Mouse (Mus musculus): ENCODE measurements around the gene Kat7. TPM values are rescaled to one million over a fixed set of nuclear protein-coding genes. Genes with fewer than 3 reads are reported as not detected.

Kat7 gene
- total and polyA plus RNA-seq, 2 experiments from 2014 or later = 29.9 to 54.7 TPM

DNA sequence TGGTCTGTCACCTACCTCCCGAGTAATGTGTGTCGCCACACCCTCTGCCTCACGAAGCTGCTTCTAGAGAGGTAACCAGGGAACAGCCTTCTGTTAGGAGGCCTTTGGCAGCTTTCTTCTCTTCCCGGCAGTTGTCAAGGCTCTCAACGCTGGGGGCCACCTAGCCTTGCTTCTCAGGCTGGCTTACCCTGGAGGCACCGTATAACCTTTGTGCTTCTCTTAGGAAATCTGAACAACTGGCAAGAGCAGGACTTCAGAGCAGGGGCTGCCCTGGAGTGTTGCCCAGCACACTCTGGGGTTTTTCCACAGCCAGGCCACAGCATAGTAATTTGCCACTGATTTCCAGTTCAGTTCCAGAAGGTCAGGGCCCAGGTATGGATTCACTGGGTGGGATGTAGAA lies 40.2 kb upstream of the Kat7 start:
- Histone ChIP-seq H3K36me3 (replicated peaks; ENCODE audit: control insufficient read depth, insufficient read depth, low read length) (peaks cover 8% of the 10 kb centered on the region; the same call in 1 of the 2 replicates), H3K27ac (ENCODE audit: low read depth) (no peak overlapping the region), H3K27me3 (ENCODE audit: control insufficient read depth, insufficient read depth, low read length) (no peaks in the 10 kb centered on the region), H3K4me1 (ENCODE audit: control insufficient read depth, insufficient read depth) (peaks cover 6% of the 10 kb centered on the region; the same call in 1 of the 2 replicates), H3K4me3 (ENCODE audit: low read depth, low read length) (no peak overlapping the region), H3K4me2 (ENCODE audit: low read depth, low read length) (no peak overlapping the region), H3K9ac (replicated peaks; ENCODE audit: low read depth, low read length) (no peak overlapping the region; the same call in none of the 2 replicates), H3K9me3 (replicated peaks; ENCODE audit: control insufficient read depth, low read length) (no peaks in the 10 kb centered on the region)
- no peak for ATAC-seq (ENCODE audit: insufficient read depth, low read depth)
- 56% methylated on average over 6 of the region's 6 CpGs for WGBS
- DNase-seq (ENCODE audit: low spot score) = no peak
- TF ChIP-seq CTCF (IDR thresholded peaks at IDR 0.05; ENCODE audit: low read depth) (no peak), EP300 (IDR thresholded peaks at IDR 0.05; ENCODE audit: low read depth) (no peak)

GRCm38 (mm10) chr11:95344181-95344580 lies 34.1 kb upstream of the Kat7 start:
- H3K4me1 ChIP-seq (ENCODE audit: control insufficient read depth, insufficient read depth) = 0 out of 2 replicates have a peak, but pooled peaks cover 8% of the 10 kb centered on the region
- no peaks in the 10 kb centered on the region for H3K9me3 ChIP-seq (replicated peaks; ENCODE audit: control insufficient read depth, low read length)
- 65% methylated on average over 2 of the region's 2 CpGs for WGBS
- no peak for DNase-seq (ENCODE audit: low spot score)
- no peak for ATAC-seq (ENCODE audit: insufficient read depth, low read depth)
- peaks cover 8% of the 10 kb centered on the region; the same call in 1 of the 2 replicates for H3K36me3 ChIP-seq (replicated peaks; ENCODE audit: control insufficient read depth, insufficient read depth, low read length)
- H3K27me3 ChIP-seq (ENCODE audit: control insufficient read depth, insufficient read depth, low read length) = no peaks in the 10 kb centered on the region
- TF ChIP-seq CTCF (IDR thresholded peaks at IDR 0.05; ENCODE audit: low read depth) (no peak), EP300 (IDR thresholded peaks at IDR 0.05; ENCODE audit: low read depth) (no peak)
- H3K27ac ChIP-seq (ENCODE audit: low read depth) = no peak overlapping the region
- no peak overlapping the region for H3K4me3 ChIP-seq (ENCODE audit: low read depth, low read length)
- no peak overlapping the region for H3K4me2 ChIP-seq (ENCODE audit: low read depth, low read length)
- no peak overlapping the region for H3K9ac ChIP-seq (replicated peaks; ENCODE audit: low read depth, low read length)

GRCm38 (mm10) chr11:95343180-95343579 lies 33.1 kb upstream of the Kat7 start:
- no peaks in the 10 kb centered on the region for H3K27me3 ChIP-seq (ENCODE audit: control insufficient read depth, insufficient read depth, low read length)
- no peak overlapping the region for H3K4me2 ChIP-seq (ENCODE audit: low read depth, low read length)
- 65% methylated on average over 4 of the region's 4 CpGs for WGBS
- no peak for DNase-seq (ENCODE audit: low spot score)
- no peak overlapping the region for H3K9ac ChIP-seq (replicated peaks; ENCODE audit: low read depth, low read length)
- ATAC-seq (ENCODE audit: insufficient read depth, low read depth) = no peak
- TF ChIP-seq EP300 (IDR thresholded peaks at IDR 0.05; ENCODE audit: low read depth) (no peak), CTCF (IDR thresholded peaks at IDR 0.05; ENCODE audit: low read depth) (no peak)
- no peak overlapping the region for H3K4me3 ChIP-seq (ENCODE audit: low read depth, low read length)
- 0 out of 2 replicates have a peak, but pooled peaks cover 8% of the 10 kb centered on the region for H3K4me1 ChIP-seq (ENCODE audit: control insufficient read depth, insufficient read depth)
- 0 out of 2 replicates have a peak, but pooled peaks cover 8% of the 10 kb centered on the region for H3K36me3 ChIP-seq (replicated peaks; ENCODE audit: control insufficient read depth, insufficient read depth, low read length)
- no peaks in the 10 kb centered on the region for H3K9me3 ChIP-seq (replicated peaks; ENCODE audit: control insufficient read depth, low read length)
- H3K27ac ChIP-seq (ENCODE audit: low read depth) = no peak overlapping the region

DNA sequence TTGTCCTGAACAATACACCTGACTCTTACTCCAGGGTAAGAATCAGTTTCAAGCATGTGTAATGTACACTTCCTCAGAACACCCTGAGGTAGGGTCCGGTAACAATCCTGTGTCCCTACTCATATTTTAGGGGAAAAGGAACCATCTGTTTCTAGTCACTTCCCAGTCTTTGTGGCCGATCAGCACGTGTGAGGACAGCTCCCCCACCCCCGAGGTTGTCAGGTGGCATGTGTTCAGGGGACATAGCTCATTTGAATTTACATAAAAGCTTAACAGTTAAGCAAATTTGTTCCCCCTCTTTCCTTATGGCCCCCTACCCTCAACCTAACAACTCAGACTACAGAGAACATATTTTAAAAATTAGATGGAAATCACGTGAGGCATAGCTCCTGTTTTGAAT lies 30.6 kb upstream of the Kat7 start:
- Histone ChIP-seq H3K4me1 (ENCODE audit: control insufficient read depth, insufficient read depth) (peaks cover 15% of the 10 kb centered on the region), H3K9me3 (replicated peaks; ENCODE audit: control insufficient read depth, low read length) (no peaks in the 10 kb centered on the region), H3K4me3 (ENCODE audit: low read depth, low read length) (no peak overlapping the region), H3K36me3 (replicated peaks; ENCODE audit: control insufficient read depth, insufficient read depth, low read length) (no peaks in the 10 kb centered on the region), H3K4me2 (ENCODE audit: low read depth, low read length) (no peak overlapping the region), H3K27ac (ENCODE audit: low read depth) (no peak overlapping the region), H3K9ac (replicated peaks; ENCODE audit: low read depth, low read length) (no peak overlapping the region), H3K27me3 (ENCODE audit: control insufficient read depth, insufficient read depth, low read length) (no peaks in the 10 kb centered on the region)
- ATAC-seq (ENCODE audit: insufficient read depth, low read depth) (no peak), DNase-seq (ENCODE audit: low spot score) (no peak)
- TF ChIP-seq CTCF (IDR thresholded peaks at IDR 0.05; ENCODE audit: low read depth) (no peak), EP300 (IDR thresholded peaks at IDR 0.05; ENCODE audit: low read depth) (no peak)
- 57% methylated on average over 5 of the region's 5 CpGs for WGBS

- no peak for TF ChIP-seq CTCF (IDR thresholded peaks at IDR 0.05; ENCODE audit: low read depth)
- TF ChIP-seq EP300 (IDR thresholded peaks at IDR 0.05; ENCODE audit: low read depth) = no peak
- no peak for ATAC-seq (ENCODE audit: insufficient read depth, low read depth)
- no peak overlapping the region for H3K4me2 ChIP-seq (ENCODE audit: low read depth, low read length)
These were observed 30.2 kb upstream of the Kat7 start for GRCm38 (mm10) chr11:95340259-95340658.

DNA sequence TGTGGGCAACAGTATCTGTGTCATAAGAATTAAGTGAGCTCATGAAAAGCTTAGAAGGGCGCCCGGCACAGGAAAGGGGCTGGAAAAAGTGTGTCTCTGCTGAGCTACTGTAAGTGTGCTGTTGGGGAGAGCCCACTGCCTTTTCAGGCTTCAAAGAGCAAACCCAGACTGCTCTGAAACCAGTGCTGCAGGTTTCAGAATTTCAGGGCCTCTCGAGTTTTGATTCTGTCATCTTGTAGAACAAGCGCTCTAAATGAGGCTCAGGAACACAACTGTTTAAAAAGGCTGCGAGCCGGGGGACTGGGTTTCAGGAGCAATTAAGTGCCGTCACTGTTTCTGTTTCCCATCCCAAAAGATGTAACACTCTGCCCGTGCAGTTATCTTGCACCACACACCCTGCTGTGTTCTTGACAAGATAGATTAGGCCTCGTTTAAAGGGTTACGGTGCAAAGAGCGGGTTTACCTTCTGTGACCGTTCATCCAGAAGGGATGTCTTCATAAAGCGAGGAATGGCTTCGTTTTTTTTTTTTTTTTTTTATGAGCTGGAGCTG lies 29.5 kb upstream of the Kat7 start:
- Histone ChIP-seq H3K4me3 (ENCODE audit: low read depth, low read length) (no peak overlapping the region), H3K27me3 (ENCODE audit: control insufficient read depth, insufficient read depth, low read length) (no peaks in the 10 kb centered on the region), H3K9me3 (replicated peaks; ENCODE audit: control insufficient read depth, low read length) (no peaks in the 10 kb centered on the region), H3K36me3 (replicated peaks; ENCODE audit: control insufficient read depth, insufficient read depth, low read length) (no peaks in the 10 kb centered on the region), H3K27ac (ENCODE audit: low read depth) (no peak overlapping the region), H3K4me1 (ENCODE audit: control insufficient read depth, insufficient read depth) (peaks cover 15% of the 10 kb centered on the region), H3K4me2 (ENCODE audit: low read depth, low read length) (peak overlapping the region; percentile 29; the same call in 1 of the 2 replicates), H3K9ac (replicated peaks; ENCODE audit: low read depth, low read length) (peak overlapping the region; percentile 32; the same call in 1 of the 2 replicates)
- DNase-seq (ENCODE audit: low spot score) = no peak
- no peak for ATAC-seq (ENCODE audit: insufficient read depth, low read depth)
- TF ChIP-seq CTCF (IDR thresholded peaks at IDR 0.05; ENCODE audit: low read depth) = no peak
- no peak for TF ChIP-seq EP300 (IDR thresholded peaks at IDR 0.05; ENCODE audit: low read depth)
- WGBS = 26% methylated on average over 14 of the region's 14 CpGs

More at GRCm38 (mm10) chr11:95340259-95340658, 30.2 kb upstream of the Kat7 start:
- no peak for DNase-seq (ENCODE audit: low spot score)
- Histone ChIP-seq H3K36me3 (replicated peaks; ENCODE audit: control insufficient read depth, insufficient read depth, low read length) (no peaks in the 10 kb centered on the region), H3K9ac (replicated peaks; ENCODE audit: low read depth, low read length) (no peak overlapping the region), H3K27me3 (ENCODE audit: control insufficient read depth, insufficient read depth, low read length) (no peaks in the 10 kb centered on the region), H3K9me3 (replicated peaks; ENCODE audit: control insufficient read depth, low read length) (no peaks in the 10 kb centered on the region), H3K4me1 (ENCODE audit: control insufficient read depth, insufficient read depth) (peaks cover 15% of the 10 kb centered on the region), H3K4me3 (ENCODE audit: low read depth, low read length) (no peak overlapping the region), H3K27ac (ENCODE audit: low read depth) (no peak overlapping the region)
- 92% methylated on average over 1 of the region's 1 CpGs for WGBS
